15 mouse cellular contexts compared by ENCODE assay signal in genomic region chr1:162162249-162162648, GRCm38 (mm10).
DNase-seq lines count a peak whose midpoint lies in the region; ATAC-seq and TF ChIP-seq lines count a peak whose summit lies in the region.
"Had no signal": no experiment of that assay in that cellular context is flagged by ENCODE, and none has a peak within 500 bp of the region (broad histone marks: within the 10 kb centered on the region; RNA-seq: fewer than 3 reads in every experiment).

No protein-coding gene starts in this region.

- no peaks in the 10 kb centered on the region for H3K36me3 ChIP-seq in forebrain, embryonic 10.5 days (replicated peaks)
- H3K36me3 ChIP-seq in forebrain, postnatal 0 days (ENCODE audit: insufficient read depth): no peaks in the 10 kb centered on the region
- H3K36me3 ChIP-seq in lung, embryonic 14.5 days (ENCODE audit: insufficient read depth): no peaks in the 10 kb centered on the region
- H3K36me3 ChIP-seq in embryonic facial prominence, embryonic 12.5 days: no peaks in the 10 kb centered on the region
- H3K36me3 ChIP-seq in limb, embryonic 14.5 days (ENCODE audit: control insufficient read depth, insufficient read depth, low read length): no peaks in the 10 kb centered on the region
- H3K36me3 ChIP-seq: intestine, embryonic 15.5 days; liver, embryonic 12.5 days had no signal

- no peak for TF ChIP-seq POLR2A in limb, embryonic 14.5 days (IDR thresholded peaks at IDR 0.05; ENCODE audit: borderline replicate concordance, extremely low read depth, insufficient read depth, insufficient read length)

- WGBS in forebrain, embryonic 10.5 days: 52% methylated on average over 5 of the region's 5 CpGs
- WGBS in forebrain, postnatal 0 days: 24% methylated on average over 5 of the region's 5 CpGs
- WGBS in lung, embryonic 14.5 days: 50% methylated on average over 5 of the region's 5 CpGs
- 53% methylated on average over 5 of the region's 5 CpGs for WGBS in embryonic facial prominence, embryonic 12.5 days
- 51% methylated on average over 5 of the region's 5 CpGs for WGBS in limb, embryonic 14.5 days

- no peak for ATAC-seq in forebrain, postnatal 0 days
- no peak for ATAC-seq in lung, embryonic 14.5 days (ENCODE audit: insufficient read depth)
- no peak for ATAC-seq in embryonic facial prominence, embryonic 12.5 days (ENCODE audit: insufficient number of reproducible peaks, insufficient read depth, low FRiP score, low TSS enrichment)
- ATAC-seq in limb, embryonic 14.5 days (ENCODE audit: low FRiP score, low read depth): no peak
- ATAC-seq: intestine, embryonic 15.5 days; liver, embryonic 12.5 days had no signal

- H3K9ac ChIP-seq in forebrain, postnatal 0 days: no peak overlapping the region
- no peak overlapping the region for H3K9ac ChIP-seq in lung, embryonic 14.5 days
- no peak overlapping the region for H3K9ac ChIP-seq in embryonic facial prominence, embryonic 12.5 days
- no peak overlapping the region for H3K9ac ChIP-seq in limb, embryonic 14.5 days (ENCODE audit: low read depth, low read length, severe bottlenecking)
- H3K9ac ChIP-seq: intestine, embryonic 15.5 days; liver, embryonic 12.5 days had no signal

- no peak for TF ChIP-seq CTCF in forebrain, postnatal 0 days (IDR thresholded peaks at IDR 0.05; ENCODE audit: low read depth)
- TF ChIP-seq CTCF in lung, embryonic 14.5 days (IDR thresholded peaks at IDR 0.05; ENCODE audit: low read depth): no peak

- peaks cover 10% of the 10 kb centered on the region for H3K4me1 ChIP-seq in forebrain, embryonic 10.5 days
- H3K4me1 ChIP-seq in forebrain, postnatal 0 days (ENCODE audit: insufficient read depth): no peaks in the 10 kb centered on the region
- H3K4me1 ChIP-seq in lung, embryonic 14.5 days (ENCODE audit: insufficient read depth): peaks cover 14% of the 10 kb centered on the region; the same call in 1 of the 2 replicates
- H3K4me1 ChIP-seq in embryonic facial prominence, embryonic 12.5 days: peaks cover 30% of the 10 kb centered on the region
- peaks cover 36% of the 10 kb centered on the region for H3K4me1 ChIP-seq in limb, embryonic 14.5 days (ENCODE audit: control insufficient read depth, insufficient read depth, low read length)
- H3K4me1 ChIP-seq: intestine, embryonic 15.5 days had no signal

- no peak overlapping the region for H3K4me3 ChIP-seq in forebrain, embryonic 10.5 days
- H3K4me3 ChIP-seq in forebrain, postnatal 0 days (ENCODE audit: low read depth, low read length): no peak overlapping the region
- no peak overlapping the region for H3K4me3 ChIP-seq in lung, embryonic 14.5 days (ENCODE audit: low read depth, low read length)
- H3K4me3 ChIP-seq in embryonic facial prominence, embryonic 12.5 days: no peak overlapping the region
- no peak overlapping the region for H3K4me3 ChIP-seq in limb, embryonic 14.5 days (replicated peaks; ENCODE audit: low read length)
- H3K4me3 ChIP-seq: intestine, embryonic 15.5 days; liver, embryonic 12.5 days had no signal

- peak overlapping the region; percentile 36; the same call in 1 of the 2 replicates for H3K27ac ChIP-seq in forebrain, embryonic 10.5 days
- H3K27ac ChIP-seq in forebrain, postnatal 0 days (ENCODE audit: low read depth, low read length): no peak overlapping the region
- no peak overlapping the region for H3K27ac ChIP-seq in lung, embryonic 14.5 days (ENCODE audit: low read depth)
- peak overlapping the region; percentile 78 for H3K27ac ChIP-seq in embryonic facial prominence, embryonic 12.5 days
- H3K27ac ChIP-seq in limb, embryonic 14.5 days (replicated peaks; ENCODE audit: low read depth, low read length): peak overlapping the region; percentile 65; the same call in 1 of the 2 replicates
- H3K27ac ChIP-seq: intestine, embryonic 15.5 days; liver, embryonic 12.5 days; macrophage had no signal

- DNase-seq in forebrain, embryonic 10.5 days (ENCODE audit: extremely low spot score, low spot score): no peak
- no peak for DNase-seq in forebrain, postnatal 0 days
- peak; percentile 16 for DNase-seq in lung, embryonic 14.5 days
- no peak for DNase-seq in lung, postnatal 25 days (ENCODE audit: low spot score)
- no peak for DNase-seq in limb, embryonic 14.5 days (ENCODE audit: low spot score)
- no peak for DNase-seq in right cerebral cortex, adult 18-20 months
- no peak for DNase-seq in right cerebral cortex, postnatal 14 days
- DNase-seq: cerebellum, adult 2 months; right cerebral cortex, postnatal 4 days; thymus, postnatal 14 days had no signal

- H3K4me2 ChIP-seq in forebrain, postnatal 0 days (ENCODE audit: low read depth): no peak overlapping the region
- no peak overlapping the region for H3K4me2 ChIP-seq in lung, embryonic 14.5 days
- no peak overlapping the region for H3K4me2 ChIP-seq in embryonic facial prominence, embryonic 12.5 days (replicated peaks)
- no peak overlapping the region for H3K4me2 ChIP-seq in limb, embryonic 14.5 days (replicated peaks; ENCODE audit: low read depth, low read length, severe bottlenecking)
- H3K4me2 ChIP-seq: intestine, embryonic 15.5 days; liver, embryonic 12.5 days had no signal

- H3K9me3 ChIP-seq in forebrain, embryonic 10.5 days: no peaks in the 10 kb centered on the region
- no peaks in the 10 kb centered on the region for H3K9me3 ChIP-seq in forebrain, postnatal 0 days (ENCODE audit: low read length)
- no peaks in the 10 kb centered on the region for H3K9me3 ChIP-seq in lung, embryonic 14.5 days (ENCODE audit: low read depth, low read length)
- H3K9me3 ChIP-seq in embryonic facial prominence, embryonic 12.5 days: no peaks in the 10 kb centered on the region
- H3K9me3 ChIP-seq in limb, embryonic 14.5 days (ENCODE audit: control insufficient read depth, low read length): no peaks in the 10 kb centered on the region
- H3K9me3 ChIP-seq: intestine, embryonic 15.5 days; liver, embryonic 12.5 days had no signal

- no peaks in the 10 kb centered on the region for H3K27me3 ChIP-seq in forebrain, embryonic 10.5 days (ENCODE audit: poor library complexity, severe bottlenecking)
- H3K27me3 ChIP-seq in forebrain, postnatal 0 days (ENCODE audit: insufficient read depth, low read length): no peaks in the 10 kb centered on the region
- no peaks in the 10 kb centered on the region for H3K27me3 ChIP-seq in lung, embryonic 14.5 days (ENCODE audit: insufficient read depth, low read length)
- no peaks in the 10 kb centered on the region for H3K27me3 ChIP-seq in embryonic facial prominence, embryonic 12.5 days
- no peaks in the 10 kb centered on the region for H3K27me3 ChIP-seq in limb, embryonic 14.5 days (ENCODE audit: control insufficient read depth, insufficient read depth, low read length)
- H3K27me3 ChIP-seq: CH12.LX; intestine, embryonic 15.5 days; liver, embryonic 12.5 days had no signal

Comparison
In these comparisons a context has a peak if more than half of its experiments do, and no peak if none do; other contexts are left out.
1. H3K27ac ChIP-seq: peak in forebrain, embryonic 10.5 days (single experiment), embryonic facial prominence, embryonic 12.5 days (single experiment) and limb, embryonic 14.5 days (single experiment); none in forebrain, postnatal 0 days (single experiment) and lung, embryonic 14.5 days (single experiment).